Mouse (Mus musculus) thymus, adult 18-20 months (tissue): ENCODE results near the gene Col4a2.

Experiments used
- DNase-seq, 2 experiments: peaks; one replicate each; pipeline ENCODE4 v3.0.0; 2022; ENCODE audit warnings: mixed read lengths in 2 of 2

Gene Col4a2

GRCm38 (mm10) chr8:11421968-11422367, 109.4 kb downstream of the Col4a2 start:
- no peak for DNase-seq

DNA sequence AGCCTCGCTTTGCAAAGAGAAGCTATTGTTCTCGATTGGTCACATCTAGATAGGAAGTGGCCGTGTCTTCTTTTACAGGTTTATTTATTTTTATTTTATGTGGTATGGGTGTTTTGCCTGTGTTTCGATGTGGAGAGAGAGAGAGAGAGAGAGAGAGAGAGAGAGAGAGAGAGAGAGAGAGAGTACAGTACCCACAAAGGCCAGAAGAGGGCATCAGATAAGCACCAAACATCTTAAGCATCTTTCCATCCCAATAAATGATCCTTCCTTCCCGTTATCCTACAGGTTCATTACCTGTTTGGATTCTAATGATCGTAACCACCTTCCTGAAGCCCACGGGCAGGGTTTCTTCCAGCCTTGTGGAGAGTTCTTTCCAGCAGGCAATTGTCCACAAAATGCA, 110.5 kb downstream of the Col4a2 start:
- no peak for DNase-seq

DNA sequence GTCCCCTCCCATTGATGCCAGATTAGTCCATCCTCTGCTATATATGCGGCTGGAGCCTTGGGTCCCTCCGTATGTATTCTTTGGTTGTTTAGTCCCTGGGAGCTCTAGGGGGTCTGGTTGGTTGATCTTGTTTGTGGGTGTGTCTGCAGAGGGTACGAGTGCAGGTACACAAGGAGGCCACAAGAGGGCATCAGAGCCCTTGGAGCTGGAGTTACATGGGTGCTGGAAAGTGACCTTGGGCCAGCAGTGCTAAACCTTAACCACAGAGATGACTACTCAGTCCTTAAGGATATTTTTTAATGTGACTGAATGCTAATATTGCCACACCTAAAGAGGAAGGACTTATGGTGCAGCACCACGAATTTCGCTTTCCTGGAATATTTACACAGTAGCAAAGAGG, 118.1 kb downstream of the Col4a2 start:
- DNase-seq, result no peak

GRCm38 (mm10) chr8:11437862-11438261, 125.3 kb downstream of the Col4a2 start:
- DNase-seq, result no peak

GRCm38 (mm10) chr8:11441291-11441690, 128.7 kb downstream of the Col4a2 start:
- no peak for DNase-seq

GRCm38 (mm10) chr8:11443611-11444010, 131.0 kb downstream of the Col4a2 start:
- no peak for DNase-seq

DNA sequence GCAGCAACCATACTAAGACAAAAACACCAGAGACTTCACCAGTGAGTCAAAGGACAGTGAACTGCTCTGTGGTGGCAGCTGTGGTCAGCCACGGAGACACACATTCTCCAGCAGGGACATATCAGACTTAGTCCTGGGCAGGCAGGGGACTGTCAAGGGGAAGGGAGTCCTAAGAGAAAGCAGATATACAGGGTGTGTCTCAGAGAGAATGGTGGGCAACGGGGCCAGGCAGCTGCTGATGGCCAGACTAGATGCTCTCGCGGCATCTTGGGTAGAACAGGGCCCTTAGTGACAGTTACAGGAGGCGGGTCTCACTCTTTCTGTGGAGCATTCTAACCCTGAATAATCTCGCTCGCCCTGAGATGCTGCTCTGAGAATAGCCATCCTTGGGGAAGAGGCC, 131.6 kb downstream of the Col4a2 start:
- no peak for DNase-seq

- DNase-seq, result no peak
Measured at GRCm38 (mm10) chr8:11445790-11446189, 133.2 kb downstream of the Col4a2 start.

DNA sequence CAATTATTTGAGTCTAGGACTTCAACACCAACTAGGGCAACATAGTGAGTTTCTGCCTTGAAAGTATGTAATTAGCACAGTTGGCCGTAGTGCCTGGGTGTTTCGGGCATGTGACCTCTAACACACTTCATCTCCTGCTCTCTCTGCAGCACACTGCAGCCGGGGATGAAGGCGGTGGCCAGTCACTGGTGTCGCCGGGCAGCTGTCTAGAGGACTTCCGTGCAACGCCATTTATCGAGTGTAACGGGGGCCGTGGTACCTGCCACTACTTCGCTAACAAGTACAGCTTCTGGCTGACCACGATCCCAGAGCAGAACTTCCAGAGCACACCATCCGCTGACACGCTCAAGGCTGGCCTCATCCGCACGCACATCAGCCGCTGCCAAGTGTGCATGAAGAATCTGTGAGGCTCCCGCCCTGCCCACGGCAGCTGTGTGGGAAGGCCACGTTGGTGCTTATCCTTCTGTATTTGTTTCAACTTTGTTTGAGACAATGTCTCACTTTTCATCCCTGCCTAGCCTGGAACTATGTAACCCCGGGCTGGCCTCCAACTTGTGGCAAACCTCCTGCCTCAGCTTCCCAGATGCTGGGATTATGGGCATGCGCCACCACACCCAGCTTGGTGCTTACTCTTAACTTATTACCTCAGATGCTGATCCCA, 135.4 kb downstream of the Col4a2 start:
- DNase-seq, result no peak

DNA sequence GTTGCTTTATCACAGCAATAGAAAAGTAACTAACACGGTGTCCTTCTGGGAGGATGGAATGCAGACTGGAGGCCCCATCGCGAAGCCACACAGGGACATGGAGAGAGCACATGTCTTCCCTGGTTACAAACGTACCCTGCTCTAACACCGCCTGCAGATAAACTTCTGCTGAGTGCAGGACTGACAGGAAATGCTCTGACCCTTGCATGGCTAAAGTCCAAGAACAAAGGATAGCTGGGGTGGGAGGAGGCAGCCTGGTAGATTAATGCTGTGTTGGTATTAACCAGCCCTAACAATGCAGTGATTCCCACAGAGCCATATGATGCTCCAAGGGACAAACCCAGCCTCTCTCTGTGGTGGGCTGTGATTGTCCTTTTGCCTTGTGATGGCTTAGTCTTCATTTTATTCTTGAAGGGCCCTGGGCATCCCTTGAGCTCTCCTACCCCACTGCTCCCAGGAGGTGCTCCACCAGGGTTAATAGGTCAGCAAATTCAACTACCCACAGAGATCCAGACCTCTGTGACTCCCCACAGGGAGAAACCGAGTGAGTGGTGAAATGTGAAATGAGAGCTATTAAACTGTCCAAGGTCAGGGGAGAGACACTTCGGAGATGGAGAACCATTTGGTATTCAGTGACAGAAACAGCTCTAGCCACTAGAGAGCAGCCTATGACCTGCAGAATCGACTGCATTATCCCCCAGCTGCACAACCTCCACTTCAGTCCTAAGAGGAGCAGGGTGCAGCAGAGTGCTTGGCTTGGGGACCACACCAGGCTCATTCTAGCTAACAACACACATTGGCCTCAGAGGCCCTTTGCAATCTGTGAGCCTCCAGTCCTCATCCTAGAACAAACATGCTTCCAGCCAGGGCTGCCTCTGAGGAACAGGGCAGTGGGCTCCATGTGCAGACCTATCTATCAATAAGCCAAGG, 137.8 kb downstream of the Col4a2 start:
- no peak for DNase-seq

DNA sequence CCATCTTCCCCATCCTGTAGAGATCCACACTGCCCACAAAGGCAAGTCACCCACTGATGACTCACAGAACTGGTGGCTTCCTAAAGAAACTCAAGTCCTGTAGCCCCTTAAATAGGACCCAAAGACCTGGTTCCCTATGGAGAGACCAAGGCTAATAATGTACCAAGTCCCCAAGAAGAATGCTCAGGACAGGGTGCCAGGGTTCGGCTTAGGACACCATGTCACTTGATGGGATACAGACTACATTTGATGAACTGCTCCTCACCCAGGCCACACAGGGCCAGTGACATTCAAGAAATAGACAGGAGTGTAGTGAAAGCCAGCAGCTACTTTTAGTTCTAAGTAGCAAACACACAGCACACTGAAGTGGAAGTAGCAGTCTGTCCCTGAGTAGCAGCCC, 139.5 kb downstream of the Col4a2 start:
- no peak for DNase-seq

DNA sequence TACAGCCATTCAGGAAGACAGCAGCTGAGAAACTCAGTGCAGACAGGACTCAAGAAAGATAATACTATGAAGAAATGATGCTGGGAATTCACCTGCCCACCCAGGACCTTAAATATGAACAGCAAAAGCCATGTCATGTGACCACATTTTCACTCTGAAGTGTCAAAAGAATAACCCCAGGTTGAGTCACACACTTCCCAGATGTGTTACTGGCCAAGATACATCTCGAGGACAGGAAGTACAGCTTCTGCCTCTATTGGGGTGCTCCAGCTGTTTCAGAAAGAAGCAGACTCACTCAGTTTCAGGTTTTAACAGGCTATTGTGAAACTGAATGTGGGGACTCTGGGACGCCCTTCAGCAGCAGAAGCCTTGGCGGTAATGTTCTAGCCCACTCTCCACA, 140.0 kb downstream of the Col4a2 start:
- DNase-seq, result no peak

DNA sequence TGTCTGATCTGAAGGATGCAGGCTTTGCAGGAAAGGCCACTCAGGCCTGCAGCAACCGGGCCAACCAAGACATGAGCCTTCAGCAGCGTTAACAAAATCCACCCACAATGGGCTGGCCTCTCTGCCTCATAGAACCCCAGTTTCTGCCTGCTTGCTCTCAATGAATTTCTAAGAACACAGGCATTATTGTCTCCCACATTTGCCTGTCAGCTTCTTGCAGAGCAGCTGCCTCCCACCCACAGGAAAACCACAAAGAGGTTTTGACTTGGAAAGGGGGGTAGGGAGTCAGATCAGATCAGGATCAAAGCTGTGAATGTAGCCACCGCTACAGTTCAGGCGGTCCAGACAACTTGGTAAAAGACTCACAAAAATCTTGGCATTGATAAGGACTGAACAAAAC, 140.4 kb downstream of the Col4a2 start:
- no peak for DNase-seq

- DNase-seq, result no peak
Measured at GRCm38 (mm10) chr8:11454228-11454627, 141.6 kb downstream of the Col4a2 start.

GRCm38 (mm10) chr8:11457278-11457677, 144.7 kb downstream of the Col4a2 start:
- no peak for DNase-seq

- no peak for DNase-seq
Measured at GRCm38 (mm10) chr8:11457981-11458836, 145.6 kb downstream of the Col4a2 start.

DNA sequence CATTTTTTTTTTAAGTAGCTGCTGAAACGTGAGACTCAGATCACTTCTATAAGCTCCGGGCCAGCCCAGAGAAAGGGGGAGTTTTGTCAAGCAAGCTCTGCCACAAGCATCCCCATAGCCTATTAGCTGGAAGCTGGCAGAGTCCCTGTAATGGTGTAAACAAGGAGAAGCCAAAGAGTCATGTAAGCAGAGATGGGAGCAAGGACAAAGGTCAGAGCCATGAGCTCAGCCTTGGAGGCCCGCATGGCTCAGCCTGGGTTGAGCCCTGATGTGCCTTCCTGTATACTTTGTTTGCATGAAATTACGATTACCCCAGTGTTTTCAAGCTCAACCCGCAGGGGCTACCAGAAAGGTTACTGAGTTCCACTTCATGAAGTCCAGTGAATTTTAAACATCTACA, 146.4 kb downstream of the Col4a2 start:
- no peak for DNase-seq

- DNase-seq, result no peak
Measured at GRCm38 (mm10) chr8:11460934-11461333, 148.3 kb downstream of the Col4a2 start.

- no peak for DNase-seq
Measured at GRCm38 (mm10) chr8:11461847-11462246, 149.2 kb downstream of the Col4a2 start.

DNA sequence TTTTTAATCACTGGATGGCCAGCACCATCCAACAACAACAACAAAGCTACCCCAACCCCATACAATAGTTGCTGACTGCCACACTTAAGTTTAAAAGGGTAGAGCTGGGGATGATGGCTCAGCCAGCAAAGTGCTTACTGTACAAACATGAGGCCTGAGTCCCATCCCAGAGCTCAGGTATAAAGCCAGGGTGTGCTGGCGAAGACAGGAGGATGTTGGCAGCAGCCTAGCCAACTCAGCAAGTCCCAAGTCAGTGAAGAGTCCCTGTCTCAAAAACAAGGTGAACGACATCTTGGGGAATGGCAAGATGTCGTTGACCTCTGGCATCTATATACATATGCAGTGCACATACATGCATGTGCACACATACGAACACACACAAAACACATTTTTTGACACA, 150.0 kb downstream of the Col4a2 start:
- no peak for DNase-seq

GRCm38 (mm10) chr8:11463541-11463888, 150.9 kb downstream of the Col4a2 start:
- no peak for DNase-seq

DNA sequence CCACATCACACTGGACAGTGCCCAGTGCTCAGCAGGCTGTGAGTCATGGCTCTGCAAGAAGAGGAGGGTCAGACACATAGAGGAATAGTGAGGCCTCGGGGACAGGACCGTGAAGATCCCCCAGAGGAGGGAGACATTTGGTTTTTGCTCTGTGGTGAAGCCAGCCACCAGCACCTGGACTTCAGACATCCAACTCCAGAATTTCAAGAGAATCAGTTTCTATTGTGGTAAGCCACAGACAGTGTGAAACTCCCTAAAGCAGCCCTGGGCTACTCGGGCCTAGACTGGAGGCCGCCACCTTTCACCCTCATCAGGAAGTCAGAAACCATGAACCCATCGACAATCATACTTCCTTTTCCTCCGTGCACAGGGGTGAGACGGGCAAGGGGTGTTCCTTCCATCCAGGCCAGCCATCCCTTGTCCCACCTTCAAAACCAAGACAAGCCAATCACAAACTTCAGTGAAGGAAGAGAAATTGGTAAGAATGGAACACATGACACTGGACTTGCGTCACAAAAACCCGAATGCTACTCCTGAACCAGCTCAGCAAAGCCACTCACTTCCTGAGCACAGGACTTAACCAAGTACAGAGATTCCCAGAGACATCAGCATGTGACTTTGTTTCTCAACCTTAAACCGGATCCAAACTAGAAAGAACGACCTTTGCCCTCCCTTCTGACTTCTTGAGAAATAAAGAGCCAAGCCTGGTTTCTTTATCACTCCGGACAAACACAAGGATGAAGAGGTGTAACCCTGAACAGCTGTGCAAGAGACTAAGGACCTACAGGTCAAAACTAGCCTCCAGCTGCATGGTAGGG, 151.5 kb downstream of the Col4a2 start:
- no peak for DNase-seq

GRCm38 (mm10) chr8:11464707-11464964, 152.0 kb downstream of the Col4a2 start:
- no peak for DNase-seq
